Mouse (Mus musculus) forebrain, embryonic 16.5 days (tissue): Measurements from ENCODE around the gene Siae. TPM values are rescaled to one million over a fixed set of nuclear protein-coding genes. Genes with fewer than 3 reads are reported as not detected.

Source experiments
- ATAC-seq: fragments of 200-750 bp; cut with Nextera tagmentation; 2 replicates; pipeline ENCODE4 v1.8.0; 2017; ENCODE audit warnings: mild to moderate bottlenecking, moderate library complexity
- H3K27ac ChIP-seq: fragments of 300-500 bp; sonication (generic); 2 replicates; pipeline ENCODE4 v1.5.1; 2014; ENCODE audit warnings: low read length, control low read depth
- H3K27me3 ChIP-seq: fragments of 300-500 bp; sonication (generic); replicated peaks from 2 replicates; pipeline ENCODE4 v1.6.1; 2014; ENCODE audit warnings: low read length; ENCODE audit not compliant: control insufficient read depth, insufficient read depth
- H3K36me3 ChIP-seq: fragments of 300-500 bp; sonication (generic); 2 replicates; pipeline ENCODE4 v1.6.1; 2014; ENCODE audit not compliant: control insufficient read depth, insufficient read depth
- H3K4me1 ChIP-seq: fragments of 300-500 bp; sonication (generic); replicated peaks from 2 replicates; pipeline ENCODE4 v1.6.1; 2014; ENCODE audit warnings: low read length; ENCODE audit not compliant: control insufficient read depth, insufficient read depth
- H3K4me2 ChIP-seq: fragments of 300-500 bp; sonication (generic); 2 replicates; pipeline ENCODE4 v1.6.1; 2014; ENCODE audit warnings: mild to moderate bottlenecking, low read length, control low read depth
- H3K4me3 ChIP-seq: fragments of 300-500 bp; sonication (generic); replicated peaks from 2 replicates; pipeline ENCODE4 v1.5.1; 2014; ENCODE audit warnings: mild to moderate bottlenecking, low read length, control low read depth
- H3K9ac ChIP-seq: fragments of 300-500 bp; sonication (generic); replicated peaks from 2 replicates; pipeline ENCODE4 v1.6.1; 2014; ENCODE audit warnings: low read depth, low read length, control low read depth
- H3K9me3 ChIP-seq: fragments of 300-500 bp; sonication (generic); 2 replicates; pipeline ENCODE4 v1.6.1; 2016; ENCODE audit warnings: low read length; ENCODE audit not compliant: control insufficient read depth
- WGBS: fragments of 180-500 bp; shearing (Covaris S2); extraction: QIAGEN DNeasy Blood & Tissue Kit; methylation state at CpG from one replicate; pipeline ENCODE4 v1.1.7; 2014; 5-methylcytosine and 5-hydroxymethylcytosine counted together
- polyA plus RNA-seq: library from polyadenylated mRNA; unstranded; fragments of >200 nt; fragmentation: Nextera tagmentation; extraction: Ambion mirVana; gene quantifications from 2 replicates; pipeline ENCODE4 v1.2.1, GENCODE M21; 2015

The Siae gene
- polyA plus RNA-seq, 1 experiment from 2014 or later: 9.2 TPM

GRCm38 (mm10) chr9:37540226-37540625, 15.3 kb upstream of the Siae start:
- WGBS: 90% methylated on average over 4 of the region's 4 CpGs
- H3K4me3 ChIP-seq: no peak overlapping the region
- H3K4me1 ChIP-seq: peaks cover 9% of the 10 kb centered on the region
- no peak overlapping the region for H3K27ac ChIP-seq
- no peak for ATAC-seq
- no peak overlapping the region for H3K9ac ChIP-seq
- H3K27me3 ChIP-seq: 0 out of 2 replicates have a peak, but pooled peaks cover under 1% of the 10 kb centered on the region
- H3K9me3 ChIP-seq: no peaks in the 10 kb centered on the region
- no peak overlapping the region for H3K4me2 ChIP-seq
- H3K36me3 ChIP-seq: no peaks in the 10 kb centered on the region

DNA sequence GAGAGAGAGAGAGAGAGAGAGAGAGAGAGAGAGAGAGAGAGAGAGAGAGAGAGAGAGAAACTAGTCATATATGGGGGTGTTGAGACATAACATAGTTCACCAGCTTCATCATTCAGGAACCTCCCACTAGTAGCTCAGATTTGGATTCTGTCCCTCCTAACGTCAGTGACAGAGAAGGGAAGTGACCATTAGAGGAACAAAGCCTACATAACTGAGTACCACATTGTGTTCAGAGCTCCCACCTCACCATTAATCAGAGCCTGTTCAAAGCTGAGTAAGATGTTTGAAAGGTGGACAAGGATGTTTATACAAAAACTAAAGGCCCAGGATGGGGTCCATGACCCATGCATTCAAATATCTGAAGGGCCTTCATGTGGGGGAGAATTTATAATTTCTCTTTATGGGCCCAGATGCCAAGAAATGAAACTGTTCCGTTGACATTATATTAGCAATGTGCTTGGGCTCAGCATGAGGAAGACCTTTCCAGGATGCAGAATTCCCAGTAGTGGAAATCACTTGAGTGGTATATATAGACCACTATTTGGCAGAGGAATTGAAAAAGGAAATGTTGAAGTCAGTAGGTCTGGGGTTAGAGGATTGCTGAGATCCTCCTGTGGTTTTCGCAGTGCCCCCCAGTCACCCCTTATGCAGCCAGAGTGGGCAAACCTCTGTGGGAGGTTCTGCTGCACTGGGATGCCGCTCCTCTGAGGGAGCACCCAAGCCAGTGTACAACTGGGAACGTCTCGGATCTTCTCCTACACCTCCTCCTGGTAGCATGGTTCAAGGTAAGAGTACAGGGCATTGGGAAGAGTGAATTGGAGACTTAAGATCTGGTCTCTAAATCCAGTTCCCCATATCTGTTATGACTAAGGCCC, 14.6 kb upstream of the Siae start:
- no peak overlapping the region for H3K9ac ChIP-seq
- no peak for ATAC-seq
- no peak overlapping the region for H3K4me2 ChIP-seq
- no peaks in the 10 kb centered on the region for H3K36me3 ChIP-seq
- H3K9me3 ChIP-seq: no peaks in the 10 kb centered on the region
- peaks cover 10% of the 10 kb centered on the region for H3K4me1 ChIP-seq
- WGBS: 80% methylated on average over 6 of the region's 6 CpGs
- no peak overlapping the region for H3K27ac ChIP-seq
- H3K4me3 ChIP-seq: no peak overlapping the region
- peaks cover 6% of the 10 kb centered on the region; the same call in 1 of the 2 replicates for H3K27me3 ChIP-seq

DNA sequence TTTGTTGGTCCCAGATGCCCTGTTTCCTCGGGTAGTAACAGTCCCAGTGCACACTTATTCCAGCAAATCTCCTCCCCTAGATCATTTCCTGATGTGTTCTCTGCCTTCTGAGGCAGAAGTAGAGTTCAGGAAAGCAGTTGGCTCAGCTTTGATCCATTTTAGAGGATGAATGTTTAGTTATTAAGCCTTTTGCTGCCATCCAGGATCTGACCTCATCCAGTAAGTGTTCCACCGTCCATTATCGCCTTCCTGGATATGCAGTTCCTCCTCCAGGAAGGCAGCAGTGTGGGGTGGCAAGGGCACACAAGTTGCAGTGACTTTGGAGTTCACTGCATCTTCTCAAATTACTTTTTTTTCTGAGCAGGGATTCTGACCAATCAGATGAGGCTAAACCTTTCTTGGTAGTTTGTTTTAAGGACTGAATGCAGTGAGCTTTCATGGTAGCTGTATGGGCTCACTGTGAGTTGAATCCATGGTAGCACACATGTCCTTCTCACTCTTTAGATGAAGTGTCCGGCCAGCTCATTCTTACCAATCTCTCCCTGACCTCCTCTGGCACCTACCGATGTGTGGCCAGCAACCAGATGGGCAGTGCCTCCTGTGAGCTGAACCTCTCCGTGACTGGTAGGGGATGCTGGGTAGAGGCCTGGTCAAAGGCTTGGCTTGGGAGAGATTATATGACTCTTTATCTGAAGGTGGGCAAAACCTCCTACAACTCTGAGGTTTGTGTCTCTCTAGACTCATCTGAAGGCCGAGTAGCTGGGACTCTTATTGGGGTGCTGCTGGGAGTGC, 13.5 kb upstream of the Siae start:
- no peak overlapping the region for H3K4me2 ChIP-seq
- H3K27ac ChIP-seq: no peak overlapping the region
- H3K4me3 ChIP-seq: no peak overlapping the region
- WGBS: 74% methylated on average over 7 of the region's 7 CpGs
- no peaks in the 10 kb centered on the region for H3K9me3 ChIP-seq
- H3K4me1 ChIP-seq: peaks cover 10% of the 10 kb centered on the region
- no peak for ATAC-seq
- H3K9ac ChIP-seq: no peak overlapping the region
- peaks cover 12% of the 10 kb centered on the region; the same call in 1 of the 2 replicates for H3K27me3 ChIP-seq
- H3K36me3 ChIP-seq: no peaks in the 10 kb centered on the region

DNA sequence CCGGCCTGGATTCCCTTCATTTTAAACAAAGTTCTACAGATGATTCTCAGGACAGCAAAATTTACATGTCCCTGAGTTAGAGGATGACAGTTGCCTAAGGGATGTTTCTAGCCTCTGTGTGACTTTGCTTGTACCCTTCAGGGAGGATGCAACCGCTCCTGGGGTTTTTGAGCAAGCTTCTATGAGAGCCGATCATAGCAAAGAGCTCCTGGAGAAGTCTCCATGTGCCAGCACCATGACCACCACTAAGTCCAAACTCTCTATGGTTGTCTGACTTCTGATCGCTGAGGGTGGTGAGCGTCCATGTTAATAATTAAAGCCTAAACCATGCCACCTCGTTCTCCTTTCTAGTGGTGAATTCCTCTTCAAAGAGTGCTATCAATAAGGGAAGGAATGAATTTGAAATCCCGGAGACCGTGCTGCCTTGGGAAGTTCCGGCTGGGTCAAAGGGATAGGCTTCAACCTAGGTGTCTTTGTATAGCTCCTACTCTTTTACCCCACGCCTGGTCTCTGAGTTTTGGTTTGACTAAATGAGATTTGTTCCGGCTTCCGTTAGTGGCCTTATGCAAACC, 11.5 kb upstream of the Siae start:
- Histone ChIP-seq H3K4me1 (peaks cover 10% of the 10 kb centered on the region), H3K36me3 (no peaks in the 10 kb centered on the region), H3K27me3 (peaks cover 16% of the 10 kb centered on the region; the same call in 1 of the 2 replicates), H3K9ac (no peak overlapping the region), H3K4me3 (peak overlapping the region; percentile 30), H3K9me3 (no peaks in the 10 kb centered on the region), H3K4me2 (peak overlapping the region; percentile 48), H3K27ac (no peak overlapping the region)
- no peak for ATAC-seq
- WGBS: 40% methylated on average over 12 of the region's 12 CpGs

- H3K4me3 ChIP-seq: peak overlapping the region; percentile 30
These were observed 10.9 kb upstream of the Siae start for GRCm38 (mm10) chr9:37544447-37545165.

DNA sequence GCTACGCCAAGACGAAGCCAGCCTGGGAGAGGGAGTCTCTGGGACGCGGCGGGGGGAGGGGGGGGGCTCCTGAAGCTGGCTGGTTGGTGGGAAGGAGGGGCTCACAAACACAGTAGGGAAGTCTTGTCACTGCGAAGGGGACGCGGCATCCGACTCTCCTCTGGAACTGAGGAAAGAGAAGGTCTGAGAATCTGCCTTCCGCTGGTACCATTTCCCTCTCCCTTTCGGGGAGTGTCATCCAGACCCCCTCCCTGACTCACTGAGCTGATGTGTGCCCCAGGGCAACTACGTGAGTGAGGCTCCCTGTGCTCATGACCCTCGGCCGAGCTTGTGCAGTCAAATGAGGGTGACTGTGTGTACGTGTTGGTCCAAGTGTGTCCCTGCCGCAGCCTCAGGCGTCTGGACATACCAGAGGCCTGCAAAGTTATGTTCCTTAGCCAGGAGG, 10.3 kb upstream of the Siae start:
- peak; percentile 51 for ATAC-seq

More at GRCm38 (mm10) chr9:37544447-37545165, 10.9 kb upstream of the Siae start:
- Histone ChIP-seq H3K4me1 (peaks cover 10% of the 10 kb centered on the region), H3K27ac (no peak overlapping the region), H3K36me3 (no peaks in the 10 kb centered on the region), H3K9me3 (no peaks in the 10 kb centered on the region), H3K4me2 (peak overlapping the region; percentile 48), H3K27me3 (peaks cover 16% of the 10 kb centered on the region), H3K9ac (peak overlapping the region; percentile 27; the same call in 1 of the 2 replicates)
- peak; percentile 47 for ATAC-seq
- WGBS: under 1% methylated on average over 29 of the region's 29 CpGs

GRCm38 (mm10) chr9:37545847-37546452, 9.5 kb upstream of the Siae start:
- Histone ChIP-seq H3K4me2 (no peak overlapping the region), H3K9me3 (no peaks in the 10 kb centered on the region), H3K9ac (no peak overlapping the region), H3K36me3 (no peaks in the 10 kb centered on the region), H3K4me1 (peaks cover 10% of the 10 kb centered on the region), H3K4me3 (no peak overlapping the region), H3K27me3 (peaks cover 25% of the 10 kb centered on the region), H3K27ac (no peak overlapping the region)
- ATAC-seq: no peak
- WGBS: 19% methylated on average over 27 of the region's 27 CpGs

More for the DNA sequence above, 10.3 kb upstream of the Siae start:
- Histone ChIP-seq H3K4me3 (peak overlapping the region; percentile 30), H3K27me3 (peaks cover 18% of the 10 kb centered on the region), H3K4me1 (peaks cover 10% of the 10 kb centered on the region), H3K36me3 (no peaks in the 10 kb centered on the region), H3K27ac (no peak overlapping the region), H3K9me3 (no peaks in the 10 kb centered on the region), H3K4me2 (peak overlapping the region; percentile 48), H3K9ac (peak overlapping the region; percentile 2)
- WGBS: 10% methylated on average over 17 of the region's 17 CpGs

GRCm38 (mm10) chr9:37546889-37547288, 8.6 kb upstream of the Siae start:
- Histone ChIP-seq H3K9me3 (no peaks in the 10 kb centered on the region), H3K27ac (no peak overlapping the region), H3K4me2 (no peak overlapping the region), H3K27me3 (peaks cover 33% of the 10 kb centered on the region), H3K4me1 (peaks cover 12% of the 10 kb centered on the region), H3K36me3 (no peaks in the 10 kb centered on the region), H3K9ac (no peak overlapping the region), H3K4me3 (no peak overlapping the region)
- no peak for ATAC-seq
- WGBS: 86% methylated on average over 1 of the region's 1 CpGs
